Mouse (Mus musculus) lung, adult 2 months (tissue): ENCODE data around the gene Vmn1r212.

ENCODE experiments used
- CTCF ChIP-seq: fragments of 200-500 bp; IDR thresholded peaks from 2 replicates; pipeline ENCODE4 v1.5.1; 2011; ENCODE audit warnings: mild to moderate bottlenecking, low read length, control low read depth; ENCODE audit not compliant: insufficient read depth
- POLR2A ChIP-seq: fragments of 200-500 bp; IDR thresholded peaks from 2 replicates; pipeline ENCODE4 v1.6.1; 2011; ENCODE audit warnings: low read depth, mild to moderate bottlenecking, control low read depth, low read length, borderline replicate concordance; ENCODE audit errors: extremely low read depth

DNA sequence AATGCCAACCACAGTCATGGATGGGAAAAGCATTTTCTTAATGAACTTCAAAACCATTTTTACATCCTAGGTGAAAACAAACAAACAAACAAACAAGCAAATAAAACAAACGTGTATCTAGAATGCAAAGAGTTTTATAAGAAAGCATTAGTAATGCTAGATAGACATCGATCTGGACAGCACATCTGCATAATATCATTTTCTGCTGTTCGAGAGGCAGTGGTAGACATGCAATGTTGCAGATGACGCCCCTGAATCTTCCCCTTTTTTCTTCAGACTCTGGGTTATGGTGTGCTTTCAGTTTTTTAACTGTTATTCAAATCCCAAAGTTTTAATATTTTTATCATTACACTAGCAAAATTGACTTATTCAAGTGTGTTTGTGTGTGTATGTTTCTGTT lies at the start of gene Vmn1r212:
- TF ChIP-seq CTCF = no peak
- no peak for TF ChIP-seq POLR2A
